Mouse (Mus musculus): ENCODE measurements around the gene Vmn1r118. TPM values are rescaled to one million over a fixed set of nuclear protein-coding genes. Genes with fewer than 3 reads are reported as not detected.
"Not testable (repeated sequence)": the region's sequence is repeated elsewhere in the genome, so short reads cannot be mapped to it uniquely, and the experiment has no call there.

Vmn1r118 gene
- total RNA-seq (2012; rRNA removed) (not detected in 2 replicates), polyA plus RNA-seq (2012; ENCODE audit: insufficient read depth in 1 of 2, insufficient read length in 2 of 2, low read depth in 1 of 2, low replicate concordance in 2 of 2, missing spikeins in 1 of 2) (not detected)

DNA sequence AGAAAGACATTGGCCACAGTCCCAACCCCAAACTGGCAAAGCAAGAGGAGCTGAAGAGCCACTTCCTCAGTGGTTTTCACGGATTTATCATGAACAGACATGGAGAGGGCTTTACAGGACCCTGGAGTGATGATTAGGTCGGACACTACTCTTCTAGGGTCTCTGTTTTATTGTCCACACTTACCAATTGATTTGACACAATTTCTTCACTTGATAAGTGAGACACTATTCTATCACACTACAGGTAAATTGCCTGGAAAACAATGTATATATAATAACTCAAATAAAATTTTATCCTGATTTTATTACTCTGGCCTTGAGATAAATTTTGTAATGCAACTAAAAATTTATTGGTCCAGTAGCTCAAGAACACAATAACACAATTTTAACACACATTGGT lies at the start of gene Vmn1r118:
Gene Vmn1r118 (minus strand): TSS at position 101 of the 400 bp plus-strand sequence.
- not testable (repeated sequence) for DNase-seq (ENCODE audit: low read depth, low spot score); H3K4me1 ChIP-seq (ENCODE audit: control insufficient read depth in 1 of 2, insufficient read depth in 2 of 2, low read length in 2 of 2); H3K4me3 ChIP-seq (ENCODE audit: control insufficient read depth in 1 of 2, insufficient read depth in 1 of 2, low read depth in 2 of 2, low read length in 2 of 2)

DNA sequence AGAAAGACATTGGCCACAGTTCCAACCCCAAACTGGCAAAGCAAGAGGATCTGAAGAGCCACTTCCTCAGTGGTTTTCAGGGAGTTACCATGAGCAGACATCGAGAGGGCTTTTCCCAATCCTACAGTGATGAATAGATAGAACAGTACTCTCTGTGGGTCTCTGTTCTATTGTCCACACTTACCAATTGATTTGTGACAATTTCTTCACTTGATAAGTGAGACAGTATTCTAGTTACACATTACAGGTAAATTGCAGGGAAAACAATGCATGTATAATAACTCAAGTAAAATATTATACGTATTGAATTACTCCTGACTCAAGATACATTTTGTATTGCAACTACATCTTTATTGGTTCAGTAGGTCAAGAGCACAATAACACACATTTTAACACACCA lies 28.1 kb downstream of the Vmn1r118 start, which contains the start of gene Vmn1r117:
Gene Vmn1r117 (minus strand): TSS at position 101 of the 400 bp plus-strand sequence.
- H3K9ac ChIP-seq (ENCODE audit: control insufficient read depth, low read depth, low read length, poor library complexity, severe bottlenecking); H3K79me2 ChIP-seq (ENCODE audit: control insufficient read depth, insufficient read depth, low read length, poor library complexity); H3K27ac ChIP-seq (ENCODE audit: control insufficient read depth, low read depth, low read length); H3K27me3 ChIP-seq (ENCODE audit: control insufficient read depth in 1 of 2, insufficient read depth in 2 of 2, low read length in 2 of 2); H3K4me3 ChIP-seq (ENCODE audit: control insufficient read depth in 1 of 2, insufficient read depth in 1 of 2, low read depth in 2 of 2, low read length in 2 of 2); DNase-seq (ENCODE audit: low read depth, low spot score); H3K9me3 ChIP-seq (replicated peaks; ENCODE audit: insufficient read depth, low read length); H3K4me1 ChIP-seq (ENCODE audit: control insufficient read depth in 1 of 2, insufficient read depth in 2 of 2, low read length in 2 of 2); H3K36me3 ChIP-seq (ENCODE audit: control insufficient read depth in 1 of 2, insufficient read depth in 2 of 2, low read length in 2 of 2): not testable (repeated sequence)

More for the DNA sequence above, at the start of gene Vmn1r118:
- H3K79me2 ChIP-seq (ENCODE audit: control insufficient read depth, insufficient read depth, low read length, poor library complexity); H3K36me3 ChIP-seq (ENCODE audit: control insufficient read depth in 1 of 2, insufficient read depth in 2 of 2, low read length in 2 of 2); H3K9me3 ChIP-seq (replicated peaks; ENCODE audit: insufficient read depth, low read length); H3K27me3 ChIP-seq (ENCODE audit: control insufficient read depth in 1 of 2, insufficient read depth in 2 of 2, low read length in 2 of 2); H3K27ac ChIP-seq (ENCODE audit: control insufficient read depth, low read depth, low read length); H3K9ac ChIP-seq (ENCODE audit: control insufficient read depth, low read depth, low read length, poor library complexity, severe bottlenecking): not testable (repeated sequence)

DNA sequence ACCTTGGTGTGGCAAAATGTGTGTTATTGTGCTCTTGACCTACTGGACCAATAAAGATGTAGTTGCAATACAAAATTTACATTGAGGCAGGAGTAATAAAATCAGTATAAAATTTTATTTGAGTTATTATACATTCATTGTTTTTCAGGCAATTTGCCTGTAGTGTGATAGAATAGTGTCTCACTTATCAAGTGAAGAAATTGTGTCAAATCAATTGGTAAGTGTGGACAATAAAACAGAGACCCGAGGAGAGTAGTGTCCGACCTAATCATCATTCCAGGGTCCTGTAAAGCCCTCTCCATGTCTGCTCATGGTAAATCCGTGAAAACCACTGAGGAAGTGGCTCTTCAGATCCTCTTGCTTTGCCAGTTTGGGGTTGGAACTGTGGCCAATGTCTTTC lies 40.2 kb downstream of the Vmn1r118 start, which contains the start of gene Vmn1r116:
Gene Vmn1r116 (plus strand): TSS at position 301 of the 400 bp plus-strand sequence.
- not testable (repeated sequence) for H3K4me3 ChIP-seq (ENCODE audit: control insufficient read depth in 1 of 2, insufficient read depth in 1 of 2, low read depth in 2 of 2, low read length in 2 of 2); H3K27ac ChIP-seq (ENCODE audit: control insufficient read depth, low read depth, low read length); DNase-seq (ENCODE audit: low read depth, low spot score)

More for the DNA sequence above, 40.2 kb downstream of the Vmn1r118 start, which contains the start of gene Vmn1r116:
- not testable (repeated sequence) for H3K79me2 ChIP-seq (ENCODE audit: control insufficient read depth, insufficient read depth, low read length, poor library complexity); H3K36me3 ChIP-seq (ENCODE audit: control insufficient read depth in 1 of 2, insufficient read depth in 2 of 2, low read length in 2 of 2); H3K4me1 ChIP-seq (ENCODE audit: control insufficient read depth in 1 of 2, insufficient read depth in 2 of 2, low read length in 2 of 2); H3K27me3 ChIP-seq (ENCODE audit: control insufficient read depth in 1 of 2, insufficient read depth in 2 of 2, low read length in 2 of 2); H3K9me3 ChIP-seq (replicated peaks; ENCODE audit: insufficient read depth, low read length); H3K9ac ChIP-seq (ENCODE audit: control insufficient read depth, low read depth, low read length, poor library complexity, severe bottlenecking)

Other genes with a start within 250 kb of the Vmn1r118 start
- not detected in 2 replicates for gene Vmn1r107, start 243.4 kb downstream of the Vmn1r118 start, total RNA-seq (2012; rRNA removed)
- not detected for gene Vmn1r107, start 243.4 kb downstream of the Vmn1r118 start, polyA plus RNA-seq (2012; ENCODE audit: insufficient read depth in 1 of 2, insufficient read length in 2 of 2, low read depth in 1 of 2, low replicate concordance in 2 of 2, missing spikeins in 1 of 2)
- not detected in 2 replicates for gene Vmn1r111, start 209.1 kb downstream of the Vmn1r118 start, total RNA-seq (2012; rRNA removed)
- not detected for gene Vmn1r111, start 209.1 kb downstream of the Vmn1r118 start, polyA plus RNA-seq (2012; ENCODE audit: insufficient read depth in 1 of 2, insufficient read length in 2 of 2, low read depth in 1 of 2, low replicate concordance in 2 of 2, missing spikeins in 1 of 2)
- gene Gm10668, start 181.7 kb downstream of the Vmn1r118 start, total RNA-seq (2012; rRNA removed) = not detected in 2 replicates
- gene Gm10668, start 181.7 kb downstream of the Vmn1r118 start, polyA plus RNA-seq (2012; ENCODE audit: insufficient read depth in 1 of 2, insufficient read length in 2 of 2, low read depth in 1 of 2, low replicate concordance in 2 of 2, missing spikeins in 1 of 2) = not detected
- gene Vmn1r112, start 141.2 kb downstream of the Vmn1r118 start, total RNA-seq (2012; rRNA removed) = not detected in 2 replicates
- not detected for gene Vmn1r112, start 141.2 kb downstream of the Vmn1r118 start, polyA plus RNA-seq (2012; ENCODE audit: insufficient read depth in 1 of 2, insufficient read length in 2 of 2, low read depth in 1 of 2, low replicate concordance in 2 of 2, missing spikeins in 1 of 2)
- gene Vmn1r113, start 125.1 kb downstream of the Vmn1r118 start, total RNA-seq (2012; rRNA removed) = not detected in 2 replicates
- gene Vmn1r113, start 125.1 kb downstream of the Vmn1r118 start, polyA plus RNA-seq (2012; ENCODE audit: insufficient read depth in 1 of 2, insufficient read length in 2 of 2, low read depth in 1 of 2, low replicate concordance in 2 of 2, missing spikeins in 1 of 2) = not detected
- gene Vmn1r114, start 100.2 kb downstream of the Vmn1r118 start, total RNA-seq (2012; rRNA removed) = not detected in 2 replicates
- gene Vmn1r114, start 100.2 kb downstream of the Vmn1r118 start, polyA plus RNA-seq (2012; ENCODE audit: insufficient read depth in 1 of 2, insufficient read length in 2 of 2, low read depth in 1 of 2, low replicate concordance in 2 of 2, missing spikeins in 1 of 2) = not detected
- gene Vmn1r115, start 67.4 kb downstream of the Vmn1r118 start, total RNA-seq (2012; rRNA removed) = not detected in 2 replicates
- not detected for gene Vmn1r115, start 67.4 kb downstream of the Vmn1r118 start, polyA plus RNA-seq (2012; ENCODE audit: insufficient read depth in 1 of 2, insufficient read length in 2 of 2, low read depth in 1 of 2, low replicate concordance in 2 of 2, missing spikeins in 1 of 2)
- gene Vmn1r116, start 40.1 kb downstream of the Vmn1r118 start, total RNA-seq (2012; rRNA removed) = not detected in 2 replicates
- gene Vmn1r116, start 40.1 kb downstream of the Vmn1r118 start, polyA plus RNA-seq (2012; ENCODE audit: insufficient read depth in 1 of 2, insufficient read length in 2 of 2, low read depth in 1 of 2, low replicate concordance in 2 of 2, missing spikeins in 1 of 2) = not detected
- not detected in 2 replicates for gene Vmn1r117, start 28.2 kb downstream of the Vmn1r118 start, total RNA-seq (2012; rRNA removed)
- gene Vmn1r117, start 28.2 kb downstream of the Vmn1r118 start, polyA plus RNA-seq (2012; ENCODE audit: insufficient read depth in 1 of 2, insufficient read length in 2 of 2, low read depth in 1 of 2, low replicate concordance in 2 of 2, missing spikeins in 1 of 2) = not detected
- not detected in 2 replicates for gene Vmn1r119, start 100.1 kb upstream of the Vmn1r118 start, total RNA-seq (2012; rRNA removed)
- not detected for gene Vmn1r119, start 100.1 kb upstream of the Vmn1r118 start, polyA plus RNA-seq (2012; ENCODE audit: insufficient read depth in 1 of 2, insufficient read length in 2 of 2, low read depth in 1 of 2, low replicate concordance in 2 of 2, missing spikeins in 1 of 2)
- gene Vmn1r120, start 141.4 kb upstream of the Vmn1r118 start, total RNA-seq (2012; rRNA removed) = not detected in 2 replicates
- not detected for gene Vmn1r120, start 141.4 kb upstream of the Vmn1r118 start, polyA plus RNA-seq (2012; ENCODE audit: insufficient read depth in 1 of 2, insufficient read length in 2 of 2, low read depth in 1 of 2, low replicate concordance in 2 of 2, missing spikeins in 1 of 2)
- not detected in 2 replicates for gene Vmn1r121, start 186.2 kb upstream of the Vmn1r118 start, total RNA-seq (2012; rRNA removed)
- gene Vmn1r121, start 186.2 kb upstream of the Vmn1r118 start, polyA plus RNA-seq (2012; ENCODE audit: insufficient read depth in 1 of 2, insufficient read length in 2 of 2, low read depth in 1 of 2, low replicate concordance in 2 of 2, missing spikeins in 1 of 2) = not detected
- not detected in 2 replicates for gene Vmn1r122, start 221.8 kb upstream of the Vmn1r118 start, total RNA-seq (2012; rRNA removed)
- not detected for gene Vmn1r122, start 221.8 kb upstream of the Vmn1r118 start, polyA plus RNA-seq (2012; ENCODE audit: insufficient read depth in 1 of 2, insufficient read length in 2 of 2, low read depth in 1 of 2, low replicate concordance in 2 of 2, missing spikeins in 1 of 2)
- not detected in 2 replicates for gene Vmn1r123, start 249.8 kb upstream of the Vmn1r118 start, total RNA-seq (2012; rRNA removed)
- not detected for gene Vmn1r123, start 249.8 kb upstream of the Vmn1r118 start, polyA plus RNA-seq (2012; ENCODE audit: insufficient read depth in 1 of 2, insufficient read length in 2 of 2, low read depth in 1 of 2, low replicate concordance in 2 of 2, missing spikeins in 1 of 2)

Data from MEL (cell line).